Mouse (Mus musculus): Measurements from ENCODE around the gene Tnnt1. TPM values are rescaled to one million over a fixed set of nuclear protein-coding genes. Genes with fewer than 3 reads are reported as not detected.
A peak's percentile ranks its signal among the peaks of the same experiment; 100 is the strongest.

The Tnnt1 gene
- polyA plus RNA-seq, 1 experiment from 2014 or later: 550 TPM

DNA sequence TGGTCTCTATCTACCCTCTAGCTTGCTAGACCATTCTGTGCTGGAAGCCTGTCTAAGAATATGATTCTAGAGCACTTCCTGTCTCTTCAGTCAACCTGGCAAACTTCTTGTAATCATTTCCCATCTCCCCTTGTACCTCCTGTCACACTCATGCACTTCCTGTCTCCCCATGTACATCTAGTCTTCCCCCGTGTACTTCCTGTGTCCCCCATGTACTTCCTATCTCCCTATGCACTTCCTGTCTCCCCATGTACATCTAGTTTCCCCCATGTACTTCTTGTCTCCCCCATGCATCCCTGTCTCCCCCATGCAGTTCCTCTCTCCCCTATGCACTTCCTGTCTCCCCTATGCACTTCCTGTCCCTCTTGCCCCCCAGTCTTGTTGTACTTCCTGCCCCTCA lies 2.3 kb upstream of the Tnnt1 start:
- Histone ChIP-seq H3K4me1 (replicated peaks) (peaks cover 76% of the 10 kb centered on the region), H3K27ac (ENCODE audit: poor library complexity, severe bottlenecking) (peak overlapping the region; percentile 53), H3K9me3 (replicated peaks) (no peaks in the 10 kb centered on the region), H3K4me3 (peak overlapping the region; percentile 34; the same call in 1 of the 2 replicates), H3K27me3 (replicated peaks) (no peaks in the 10 kb centered on the region; the same call in 1 of the 2 replicates), H3K9ac (0 out of 2 replicates have a peak overlapping the region, but pooled peaks have one; percentile 32), H3K36me3 (peaks cover 26% of the 10 kb centered on the region), H3K4me2 (peak overlapping the region; percentile 77)
- ATAC-seq (ENCODE audit: insufficient number of reproducible peaks, low FRiP score): no peak
- 68% methylated on average over 1 of the region's 1 CpGs for WGBS

DNA sequence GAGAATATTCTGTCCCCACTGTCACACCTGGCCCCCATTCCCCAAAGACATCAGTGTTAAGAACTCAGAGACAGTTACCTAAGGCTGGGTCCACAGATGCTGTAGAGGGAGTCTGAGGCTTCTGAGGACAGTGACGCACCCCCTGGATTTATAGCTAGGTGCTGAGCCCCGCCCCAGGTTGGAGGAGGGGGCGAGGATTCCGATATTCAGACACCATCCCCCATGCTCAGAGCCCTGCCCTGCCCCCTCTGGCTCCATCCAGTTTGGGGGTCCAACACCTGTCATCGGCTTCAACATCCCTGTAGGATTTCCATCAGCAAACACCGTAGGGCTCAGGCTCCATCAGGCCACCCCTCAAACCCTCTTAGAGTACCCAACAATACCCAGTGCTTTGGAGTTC lies 329 bp downstream of the Tnnt1 start:
- Histone ChIP-seq H3K36me3 (peaks cover 25% of the 10 kb centered on the region), H3K27me3 (replicated peaks) (no peaks in the 10 kb centered on the region), H3K9me3 (replicated peaks) (no peaks in the 10 kb centered on the region), H3K4me3 (peak overlapping the region; percentile 33), H3K4me1 (replicated peaks) (peaks cover 84% of the 10 kb centered on the region), H3K9ac (peak overlapping the region; percentile 74), H3K4me2 (peak overlapping the region; percentile 61), H3K27ac (ENCODE audit: poor library complexity, severe bottlenecking) (peak overlapping the region; percentile 97)
- WGBS: 45% methylated on average over 6 of the region's 6 CpGs
- peak; percentile 17; the same call in 1 of the 2 replicates for ATAC-seq (ENCODE audit: insufficient number of reproducible peaks, low FRiP score)

DNA sequence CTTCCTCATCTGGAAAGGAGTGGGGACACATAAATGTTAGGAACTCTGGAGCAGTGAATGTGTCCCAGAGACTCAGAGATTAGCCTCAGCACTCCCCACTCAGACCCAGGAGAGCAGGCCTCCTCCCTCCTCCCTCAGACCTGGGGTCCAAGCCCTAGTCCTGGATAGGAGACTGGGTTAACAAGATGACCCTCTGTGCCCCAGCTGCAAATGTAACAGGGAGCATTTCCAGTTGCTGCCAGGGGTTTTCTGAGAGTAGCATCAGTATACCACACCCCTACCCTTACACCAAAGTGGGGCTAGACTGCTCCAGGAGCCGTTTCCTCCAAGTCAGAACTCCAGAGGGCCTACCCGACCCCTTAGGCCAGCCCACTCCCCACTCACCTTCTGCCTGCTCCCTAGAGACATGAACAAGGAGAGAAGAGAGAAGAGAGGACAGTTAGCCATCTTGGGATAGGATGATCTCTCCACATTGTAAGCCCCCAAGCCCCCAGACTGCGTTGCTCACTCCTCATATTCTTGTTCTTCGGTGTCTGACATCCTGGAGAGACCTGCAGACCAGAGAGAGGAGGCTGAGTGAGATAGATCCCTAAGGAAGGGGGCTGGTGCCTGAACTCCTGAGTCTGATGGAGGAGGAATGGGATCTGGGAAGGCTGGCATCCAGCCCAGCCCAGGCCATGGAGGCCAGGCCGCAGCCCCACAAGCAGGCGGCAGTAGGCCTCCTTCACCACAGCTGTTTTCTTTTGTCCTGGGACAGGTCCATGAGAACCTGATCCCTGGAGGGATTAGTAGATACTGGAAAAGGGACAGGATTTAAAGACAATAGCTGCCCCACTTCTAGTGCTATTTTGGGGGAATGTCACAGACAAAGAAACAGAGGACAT lies 2.1 kb downstream of the Tnnt1 start:
- Histone ChIP-seq H3K4me3 (peak overlapping the region; percentile 33), H3K36me3 (peaks cover 12% of the 10 kb centered on the region; the same call in 1 of the 2 replicates), H3K4me1 (replicated peaks) (peaks cover 85% of the 10 kb centered on the region), H3K9me3 (replicated peaks) (no peaks in the 10 kb centered on the region), H3K4me2 (peak overlapping the region; percentile 61), H3K27me3 (replicated peaks) (no peaks in the 10 kb centered on the region), H3K9ac (peak overlapping the region; percentile 74), H3K27ac (ENCODE audit: poor library complexity, severe bottlenecking) (peak overlapping the region; percentile 97)
- ATAC-seq (ENCODE audit: insufficient number of reproducible peaks, low FRiP score): peak; percentile 25; the same call in 1 of the 2 replicates
- 39% methylated on average over 6 of the region's 6 CpGs for WGBS

GRCm38 (mm10) chr7:4513236-4513635 lies 2.9 kb downstream of the Tnnt1 start:
- Histone ChIP-seq H3K4me2 (peak overlapping the region; percentile 61), H3K4me3 (peak overlapping the region; percentile 33), H3K36me3 (peaks cover 9% of the 10 kb centered on the region), H3K27ac (ENCODE audit: poor library complexity, severe bottlenecking) (peak overlapping the region; percentile 97), H3K9ac (peak overlapping the region; percentile 74; the same call in 1 of the 2 replicates), H3K4me1 (replicated peaks) (peaks cover 82% of the 10 kb centered on the region), H3K9me3 (replicated peaks) (no peaks in the 10 kb centered on the region), H3K27me3 (replicated peaks) (no peaks in the 10 kb centered on the region)
- ATAC-seq (ENCODE audit: insufficient number of reproducible peaks, low FRiP score): no peak
- 17% methylated on average over 13 of the region's 13 CpGs for WGBS

DNA sequence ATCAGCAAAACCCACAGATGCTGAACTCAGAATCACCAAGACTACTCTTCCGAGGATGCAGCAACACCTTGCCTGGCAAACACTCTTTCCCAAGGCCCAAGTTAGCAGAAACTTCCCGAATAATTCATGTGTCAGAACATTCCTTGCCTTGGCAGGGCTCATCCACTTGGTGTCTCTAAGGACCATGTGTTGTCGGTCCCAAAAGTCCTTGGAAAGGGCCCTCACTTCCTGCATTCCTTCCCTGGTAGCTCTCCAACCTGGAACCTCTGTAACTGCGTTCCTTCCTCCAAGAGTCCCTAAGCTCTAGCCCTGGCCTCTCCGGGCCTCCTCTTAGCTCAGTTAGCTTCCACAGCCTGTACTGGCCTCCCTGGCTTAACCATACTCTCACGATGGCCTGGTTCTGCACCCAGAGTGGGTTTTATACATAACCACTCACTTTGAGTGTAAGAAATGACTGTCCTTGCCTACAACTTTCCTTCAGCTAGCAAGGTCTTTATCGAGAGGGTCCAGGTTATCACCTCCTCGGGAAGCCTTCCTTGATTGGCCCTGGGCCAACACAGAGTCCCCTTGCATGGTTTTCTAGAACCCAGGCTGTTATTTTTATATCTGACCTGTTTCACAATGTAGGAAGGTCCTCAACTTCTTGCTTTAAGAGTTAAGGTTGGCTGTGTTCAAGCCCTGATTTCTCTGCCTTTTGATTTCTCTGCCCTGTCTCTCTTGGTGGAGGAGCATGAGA lies 4.5 kb downstream of the Tnnt1 start:
- Histone ChIP-seq H3K4me2 (peak overlapping the region; percentile 61), H3K27ac (ENCODE audit: poor library complexity, severe bottlenecking) (peak overlapping the region; percentile 80), H3K9ac (peak overlapping the region; percentile 45; the same call in 1 of the 2 replicates), H3K27me3 (replicated peaks) (no peaks in the 10 kb centered on the region), H3K36me3 (peaks cover 15% of the 10 kb centered on the region), H3K4me3 (peak overlapping the region; percentile 28), H3K4me1 (replicated peaks) (peaks cover 79% of the 10 kb centered on the region), H3K9me3 (replicated peaks) (no peaks in the 10 kb centered on the region)
- ATAC-seq (ENCODE audit: insufficient number of reproducible peaks, low FRiP score): no peak
- WGBS: 36% methylated on average over 8 of the region's 8 CpGs

- Histone ChIP-seq H3K27ac (ENCODE audit: poor library complexity, severe bottlenecking) (peak overlapping the region; percentile 80), H3K27me3 (replicated peaks) (no peaks in the 10 kb centered on the region), H3K36me3 (peaks cover 22% of the 10 kb centered on the region), H3K4me1 (replicated peaks) (peaks cover 63% of the 10 kb centered on the region), H3K9me3 (replicated peaks) (no peaks in the 10 kb centered on the region), H3K9ac (peak overlapping the region; percentile 36; the same call in 1 of the 2 replicates), H3K4me3 (peak overlapping the region; percentile 28), H3K4me2 (peak overlapping the region; percentile 61)
- ATAC-seq (ENCODE audit: insufficient number of reproducible peaks, low FRiP score): peak; percentile 77
- 8% methylated on average over 24 of the region's 24 CpGs for WGBS
Observed at GRCm38 (mm10) chr7:4509863-4510608, 6.1 kb downstream of the Tnnt1 start.

GRCm38 (mm10) chr7:4508739-4509116 lies 7.5 kb downstream of the Tnnt1 start:
- no peak for ATAC-seq (ENCODE audit: insufficient number of reproducible peaks, low FRiP score)
- no peak overlapping the region for H3K4me3 ChIP-seq
- H3K4me2 ChIP-seq: peak overlapping the region; percentile 61

GRCm38 (mm10) chr7:4508062-4508738 lies 8.0 kb downstream of the Tnnt1 start:
- Histone ChIP-seq H3K4me2 (peak overlapping the region; percentile 61; the same call in 1 of the 2 replicates), H3K9ac (no peak overlapping the region), H3K4me1 (replicated peaks) (peaks cover 53% of the 10 kb centered on the region), H3K27ac (ENCODE audit: poor library complexity, severe bottlenecking) (no peak overlapping the region), H3K36me3 (peaks cover 22% of the 10 kb centered on the region), H3K27me3 (replicated peaks) (no peaks in the 10 kb centered on the region), H3K9me3 (replicated peaks) (no peaks in the 10 kb centered on the region), H3K4me3 (no peak overlapping the region)
- WGBS: 68% methylated on average over 32 of the region's 32 CpGs
- no peak for ATAC-seq (ENCODE audit: insufficient number of reproducible peaks, low FRiP score)

More at GRCm38 (mm10) chr7:4508739-4509116, 7.5 kb downstream of the Tnnt1 start:
- peaks cover 58% of the 10 kb centered on the region for H3K4me1 ChIP-seq (replicated peaks)
- WGBS: 69% methylated on average over 8 of the region's 8 CpGs
- 0 out of 2 replicates have a peak overlapping the region, but pooled peaks have one; percentile 17 for H3K9ac ChIP-seq
- H3K36me3 ChIP-seq: peaks cover 22% of the 10 kb centered on the region
- no peaks in the 10 kb centered on the region for H3K27me3 ChIP-seq (replicated peaks)
- no peaks in the 10 kb centered on the region for H3K9me3 ChIP-seq (replicated peaks)
- H3K27ac ChIP-seq (ENCODE audit: poor library complexity, severe bottlenecking): no peak overlapping the region

- H3K9ac ChIP-seq: no peak overlapping the region
- no peak for ATAC-seq (ENCODE audit: insufficient number of reproducible peaks, low FRiP score)
- no peak overlapping the region for H3K4me2 ChIP-seq
- no peak overlapping the region for H3K27ac ChIP-seq (ENCODE audit: poor library complexity, severe bottlenecking)
- no peak overlapping the region for H3K4me3 ChIP-seq
- H3K9me3 ChIP-seq (replicated peaks): no peaks in the 10 kb centered on the region
- peaks cover 22% of the 10 kb centered on the region for H3K36me3 ChIP-seq
- H3K27me3 ChIP-seq (replicated peaks): no peaks in the 10 kb centered on the region
- H3K4me1 ChIP-seq (replicated peaks): peaks cover 49% of the 10 kb centered on the region
- WGBS: 46% methylated on average over 3 of the region's 4 CpGs
Observed at GRCm38 (mm10) chr7:4507220-4507619, 9.0 kb downstream of the Tnnt1 start.

Measured in heart, embryonic 12.5 days (tissue).